Mouse (Mus musculus) liver, adult 2 months (tissue): ENCODE data around the gene Cacng7. TPM values are rescaled to one million over a fixed set of nuclear protein-coding genes. Genes with fewer than 3 reads are reported as not detected.

Experiments used
- DNase-seq: peaks from one replicate; pipeline ENCODE4 v3.0.0-alpha.2; 2011; ENCODE audit warnings: low read depth, low spot score; ENCODE audit errors: extremely low read depth
- H3K27ac ChIP-seq: fragments of 200-500 bp; replicated peaks from 2 replicates; pipeline ENCODE4 v1.5.1; 2012; ENCODE audit warnings: low read depth, mild to moderate bottlenecking, control low read depth, inconsistent platforms, low read length; ENCODE audit not compliant: insufficient read depth
- H3K27me3 ChIP-seq: fragments of 200-500 bp; 2 replicates; pipeline ENCODE4 v1.6.1; 2012; ENCODE audit warnings: mild to moderate bottlenecking, moderate library complexity, low read length, inconsistent platforms; ENCODE audit not compliant: control insufficient read depth, insufficient read depth
- H3K36me3 ChIP-seq: fragments of 200-500 bp; 2 replicates; pipeline ENCODE4 v1.6.1; 2012; ENCODE audit warnings: low read length, inconsistent platforms; ENCODE audit not compliant: control insufficient read depth, insufficient read depth
- H3K4me1 ChIP-seq: fragments of 200-500 bp; 2 replicates; pipeline ENCODE4 v1.6.1; 2011; ENCODE audit warnings: low read length; ENCODE audit not compliant: control insufficient read depth, insufficient read depth
- H3K4me3 ChIP-seq: fragments of 200-500 bp; 2 replicates; pipeline ENCODE4 v1.5.1; 2011; ENCODE audit warnings: low read depth, mild to moderate bottlenecking, control low read depth, low read length, moderate library complexity; ENCODE audit not compliant: insufficient read depth
- H3K79me2 ChIP-seq: fragments of 200-500 bp; 2 replicates; pipeline ENCODE4 v1.6.1; 2012; ENCODE audit warnings: inconsistent platforms, mild to moderate bottlenecking, low read length, moderate library complexity; ENCODE audit not compliant: control insufficient read depth, insufficient read depth
- H3K9ac ChIP-seq: fragments of 200-500 bp; 2 replicates; pipeline ENCODE4 v1.6.1; 2012; ENCODE audit warnings: low read depth, mild to moderate bottlenecking, control low read depth, inconsistent platforms, low read length
- CTCF ChIP-seq: fragments of 200-500 bp; IDR thresholded peaks from 2 replicates; pipeline ENCODE4 v1.5.1; 2011; ENCODE audit warnings: low read depth, low read length, control low read depth
- POLR2A ChIP-seq: fragments of 200-500 bp; IDR thresholded peaks from 2 replicates; pipeline ENCODE4 v1.6.1; 2011; ENCODE audit warnings: low read length, control low read depth; ENCODE audit not compliant: insufficient read depth; ENCODE audit errors: extremely low read depth
- WGBS: fragments of 180-500 bp; shearing (Covaris S2); methylation state at CpG from one replicate; pipeline ENCODE4 v1.1.7; 2018; 5-methylcytosine and 5-hydroxymethylcytosine counted together
- polyA plus RNA-seq: library from polyadenylated mRNA; depleted of rRNA; stranded (reverse); fragments of >200 nt; gene quantifications from 2 replicates; pipeline ENCODE4 v1.2.3, GENCODE M21; 2012
- total RNA-seq: library from RNA; depleted of rRNA; stranded (reverse); fragments of >200 nt; gene quantifications from 2 replicates; pipeline ENCODE4 v1.2.3, GENCODE M21; 2014

The Cacng7 gene
- total and polyA plus RNA-seq, 2 experiments = 0.29 to 0.37 TPM

- Histone ChIP-seq H3K27ac (no peak overlapping the region), H3K36me3 (no peaks in the 10 kb centered on the region), H3K4me1 (no peaks in the 10 kb centered on the region), H3K27me3 (no peaks in the 10 kb centered on the region), H3K4me3 (no peak overlapping the region), H3K9ac (no peak overlapping the region), H3K79me2 (no peaks in the 10 kb centered on the region)
- WGBS = 90% methylated on average over 3 of the region's 3 CpGs
- no peak for DNase-seq
- TF ChIP-seq POLR2A (no peak), CTCF (no peak)
Observed at GRCm38 (mm10) chr7:3343861-3344260, 11.1 kb downstream of the Cacng7 start.

GRCm38 (mm10) chr7:3345301-3345700, 12.5 kb downstream of the Cacng7 start:
- Histone ChIP-seq H3K27ac (no peak overlapping the region), H3K79me2 (no peaks in the 10 kb centered on the region), H3K9ac (no peak overlapping the region), H3K27me3 (no peaks in the 10 kb centered on the region), H3K4me1 (no peaks in the 10 kb centered on the region), H3K36me3 (no peaks in the 10 kb centered on the region), H3K4me3 (no peak overlapping the region)
- TF ChIP-seq POLR2A (no peak), CTCF (no peak)
- DNase-seq = no peak
- WGBS = 92% methylated on average over 3 of the region's 3 CpGs

GRCm38 (mm10) chr7:3347366-3348287, 14.9 kb downstream of the Cacng7 start:
- TF ChIP-seq POLR2A = no peak
- no peak for TF ChIP-seq CTCF
- no peaks in the 10 kb centered on the region for H3K79me2 ChIP-seq
- no peak overlapping the region for H3K27ac ChIP-seq
- H3K27me3 ChIP-seq = no peaks in the 10 kb centered on the region
- no peaks in the 10 kb centered on the region for H3K4me1 ChIP-seq
- H3K36me3 ChIP-seq = no peaks in the 10 kb centered on the region
- 72% methylated on average over 20 of the region's 20 CpGs for WGBS
- no peak overlapping the region for H3K4me3 ChIP-seq
- no peak for DNase-seq
- no peak overlapping the region for H3K9ac ChIP-seq

- H3K4me3 ChIP-seq = no peak overlapping the region
- DNase-seq = no peak
- H3K4me1 ChIP-seq = no peaks in the 10 kb centered on the region
- 73% methylated on average over 5 of the region's 5 CpGs for WGBS
- H3K79me2 ChIP-seq = no peaks in the 10 kb centered on the region
- no peak for TF ChIP-seq CTCF
- no peak for TF ChIP-seq POLR2A
- H3K9ac ChIP-seq = no peak overlapping the region
- no peak overlapping the region for H3K27ac ChIP-seq
- H3K36me3 ChIP-seq = no peaks in the 10 kb centered on the region
- H3K27me3 ChIP-seq = no peaks in the 10 kb centered on the region
Observed at GRCm38 (mm10) chr7:3348326-3348725, 15.6 kb downstream of the Cacng7 start.

GRCm38 (mm10) chr7:3349775-3350174, 17.0 kb downstream of the Cacng7 start:
- no peak overlapping the region for H3K4me3 ChIP-seq
- H3K36me3 ChIP-seq = no peaks in the 10 kb centered on the region
- no peak overlapping the region for H3K9ac ChIP-seq
- no peak for DNase-seq
- H3K4me1 ChIP-seq = no peaks in the 10 kb centered on the region
- WGBS = 89% methylated on average over 9 of the region's 9 CpGs
- H3K27me3 ChIP-seq = no peaks in the 10 kb centered on the region
- TF ChIP-seq POLR2A (no peak), CTCF (no peak)
- no peak overlapping the region for H3K27ac ChIP-seq
- H3K79me2 ChIP-seq = no peaks in the 10 kb centered on the region

- no peaks in the 10 kb centered on the region for H3K36me3 ChIP-seq
- no peak overlapping the region for H3K9ac ChIP-seq
- 86% methylated on average over 1 of the region's 1 CpGs for WGBS
- no peaks in the 10 kb centered on the region for H3K4me1 ChIP-seq
- TF ChIP-seq POLR2A (no peak), CTCF (no peak)
- DNase-seq = no peak
- H3K4me3 ChIP-seq = no peak overlapping the region
- no peaks in the 10 kb centered on the region for H3K79me2 ChIP-seq
- no peaks in the 10 kb centered on the region for H3K27me3 ChIP-seq
- H3K27ac ChIP-seq = no peak overlapping the region
Observed at GRCm38 (mm10) chr7:3351536-3351935, 18.8 kb downstream of the Cacng7 start.
